Mouse (Mus musculus): Measurements from ENCODE around the gene Gm3604. TPM values are rescaled to one million over a fixed set of nuclear protein-coding genes. Genes with fewer than 3 reads are reported as not detected.

Gm3604 gene
- polyA plus RNA-seq (2012; ENCODE audit: low replicate concordance), result not detected in 2 replicates

GRCm38 (mm10) chr13:62382952-62383351 lies at the start of gene Gm3604:
TSS of gene Gm3604 (minus strand) at chr13:62383177.

Other genes with a start within 250 kb of the Gm3604 start
- gene Gm49359, start 83.7 kb upstream of the Gm3604 start, polyA plus RNA-seq (2012; ENCODE audit: low replicate concordance), result 0.09 and 0.91 TPM in 2 replicates
- not detected in 2 replicates for gene Zfp935, start 175.3 kb upstream of the Gm3604 start, polyA plus RNA-seq (2012; ENCODE audit: low replicate concordance)
- 0.91 and 1.5 TPM in 2 replicates for gene Zfp934, start 188.0 kb upstream of the Gm3604 start, polyA plus RNA-seq (2012; ENCODE audit: low replicate concordance)
- gene 6720489N17Rik, start 241.0 kb upstream of the Gm3604 start, polyA plus RNA-seq (2012; ENCODE audit: low replicate concordance), result not detected in 2 replicates

Measured in leukemia stem cell, adult 10-12 weeks (primary cell).